Mouse (Mus musculus): ENCODE results near the gene Zfp667. TPM values are rescaled to one million over a fixed set of nuclear protein-coding genes. Genes with fewer than 3 reads are reported as not detected.
"Not testable (repeated sequence)": the region's sequence is repeated elsewhere in the genome, so short reads cannot be mapped to it uniquely, and the experiment has no call there.

Gene Zfp667
- polyA plus RNA-seq (2015; fragmentation: Nextera tagmentation; extraction: Ambion mirVana) = 14.0 and 14.5 TPM in 2 replicates

DNA sequence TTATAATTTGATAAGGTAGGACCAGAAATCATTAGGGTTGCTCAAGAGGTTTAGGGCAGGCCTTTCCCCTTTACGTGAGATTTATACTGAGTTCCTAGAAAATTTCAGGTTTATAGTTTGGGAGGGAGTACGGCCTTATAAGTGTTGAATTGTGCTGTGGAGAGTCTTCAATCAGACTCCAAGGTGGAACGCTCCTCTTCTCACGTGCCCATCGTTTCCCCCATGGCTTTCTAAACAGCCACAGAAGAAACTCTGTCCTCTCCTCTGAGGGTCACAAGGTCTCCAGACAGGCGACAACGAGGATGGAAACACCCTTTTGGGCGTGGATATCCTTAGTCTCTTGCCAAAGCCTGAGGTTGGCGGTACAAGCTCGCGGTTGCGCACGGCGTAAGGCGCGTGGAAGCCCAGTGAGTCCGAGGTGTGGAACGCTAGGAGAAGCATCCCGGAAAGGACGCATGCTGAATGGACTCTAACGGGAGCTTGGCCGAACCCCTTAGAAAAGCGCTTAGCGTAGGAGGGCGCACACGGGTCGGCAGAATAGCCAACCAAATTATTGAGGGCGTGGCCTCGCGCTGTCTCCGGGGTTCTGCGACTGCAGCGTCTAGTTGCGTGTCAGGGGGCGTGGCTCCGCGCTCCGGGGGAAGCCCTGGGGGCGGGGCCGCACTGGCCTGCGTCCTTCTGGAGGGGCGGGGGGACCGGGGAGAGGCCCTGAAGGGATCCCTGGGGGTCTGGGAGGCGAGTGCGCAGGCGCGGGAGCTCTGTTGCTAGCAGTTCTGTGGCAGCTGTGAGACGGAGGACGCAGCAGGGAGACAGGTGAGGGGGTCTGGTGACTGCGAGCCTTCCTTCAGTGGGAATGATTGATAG, at the start of gene Zfp667:
Zfp667 (plus strand) TSS at position 738 of the 864 bp plus-strand sequence.
- Histone ChIP-seq H3K4me3 (ENCODE audit: low read length) (peak within 1 kb of the TSS; percentile 57), H3K4me1 (ENCODE audit: control insufficient read depth, insufficient read depth, low read depth, low read length) (peaks cover 19% of the 10 kb centered on the region), H3K9ac (ENCODE audit: low read depth, low read length) (peak within 1 kb of the TSS; percentile 56), H3K27ac (ENCODE audit: low read depth, low read length) (peak within 1 kb of the TSS; percentile 80), H3K4me2 (ENCODE audit: low read length) (peak within 1 kb of the TSS; percentile 73), H3K9me3 (ENCODE audit: control insufficient read depth, low read length) (no peaks in the 10 kb centered on the region), H3K27me3 (replicated peaks; ENCODE audit: control insufficient read depth, insufficient read depth, low read length) (no peaks in the 10 kb centered on the region), H3K36me3 (ENCODE audit: control insufficient read depth, insufficient read depth, low read length) (no peaks in the 10 kb centered on the region)
- peak; percentile 81 for ATAC-seq
- WGBS = 3% methylated on average over 44 of the region's 50 CpGs

DNA sequence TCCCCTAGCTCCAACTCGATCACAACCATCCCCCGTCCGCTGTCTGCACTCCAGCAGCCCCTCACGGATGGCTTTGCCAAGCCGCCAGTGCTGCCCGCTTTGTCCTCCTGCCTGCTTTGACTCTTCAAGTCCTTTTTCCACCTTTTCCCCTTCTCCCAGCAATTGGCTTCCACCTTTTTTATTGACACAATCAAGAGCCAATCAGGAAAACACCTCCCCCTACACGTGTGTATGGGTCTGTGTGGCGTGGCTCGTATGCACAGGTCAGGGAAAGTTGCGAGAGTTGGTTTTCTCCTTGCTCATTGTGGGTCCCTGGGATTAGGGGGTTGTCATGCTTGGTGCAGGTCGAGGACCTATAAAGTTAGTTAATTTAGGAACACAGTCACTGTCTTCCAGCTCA, 46.6 kb upstream of the Zfp667 start:
- Histone ChIP-seq H3K36me3 (ENCODE audit: control insufficient read depth, insufficient read depth, low read length) (no peaks in the 10 kb centered on the region), H3K4me2 (ENCODE audit: low read length) (no peak overlapping the region), H3K9me3 (ENCODE audit: control insufficient read depth, low read length) (no peaks in the 10 kb centered on the region), H3K27ac (ENCODE audit: low read depth, low read length) (no peak overlapping the region), H3K4me3 (ENCODE audit: low read length) (no peak overlapping the region), H3K4me1 (ENCODE audit: control insufficient read depth, insufficient read depth, low read depth, low read length) (no peaks in the 10 kb centered on the region), H3K27me3 (replicated peaks; ENCODE audit: control insufficient read depth, insufficient read depth, low read length) (no peaks in the 10 kb centered on the region), H3K9ac (ENCODE audit: low read depth, low read length) (no peak overlapping the region)
- ATAC-seq = no peak
- WGBS = 57% methylated on average over 11 of the region's 11 CpGs

DNA sequence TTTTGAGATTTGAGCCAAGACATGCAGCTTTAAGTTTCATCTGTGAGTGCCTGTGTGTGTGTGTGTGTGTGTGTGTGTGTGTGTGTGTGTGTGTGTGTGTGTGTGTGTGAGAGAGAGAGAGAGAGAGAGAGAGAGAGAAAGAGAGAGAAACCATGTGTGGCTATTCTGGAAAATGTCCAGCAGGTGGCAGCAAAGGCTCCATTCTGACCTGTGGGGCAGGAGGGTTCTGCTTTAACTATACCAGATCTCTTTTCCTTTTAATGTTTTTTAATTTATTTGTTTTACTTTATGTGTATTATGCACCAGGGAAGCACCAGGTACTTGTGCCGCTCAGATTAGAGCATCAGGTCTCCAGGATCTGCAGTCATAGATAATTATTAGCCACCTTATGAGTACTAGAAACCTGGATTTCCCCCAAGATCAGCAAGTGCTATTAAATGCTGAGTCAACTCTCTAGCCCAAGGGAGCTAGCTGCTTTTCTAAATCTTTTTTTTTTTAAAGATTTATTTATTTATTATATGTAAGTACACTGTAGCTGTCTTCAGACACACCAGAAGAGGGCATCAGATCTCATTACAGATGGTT, 45.4 kb upstream of the Zfp667 start:
- not testable (repeated sequence) for H3K9ac ChIP-seq (ENCODE audit: low read depth, low read length); H3K9me3 ChIP-seq (ENCODE audit: control insufficient read depth, low read length); H3K4me2 ChIP-seq (ENCODE audit: low read length); H3K36me3 ChIP-seq (ENCODE audit: control insufficient read depth, insufficient read depth, low read length); H3K27ac ChIP-seq (ENCODE audit: low read depth, low read length); H3K27me3 ChIP-seq (replicated peaks; ENCODE audit: control insufficient read depth, insufficient read depth, low read length); H3K4me3 ChIP-seq (ENCODE audit: low read length); H3K4me1 ChIP-seq (ENCODE audit: control insufficient read depth, insufficient read depth, low read depth, low read length); ATAC-seq
- WGBS = 23% methylated on average over 1 of the region's 1 CpGs

DNA sequence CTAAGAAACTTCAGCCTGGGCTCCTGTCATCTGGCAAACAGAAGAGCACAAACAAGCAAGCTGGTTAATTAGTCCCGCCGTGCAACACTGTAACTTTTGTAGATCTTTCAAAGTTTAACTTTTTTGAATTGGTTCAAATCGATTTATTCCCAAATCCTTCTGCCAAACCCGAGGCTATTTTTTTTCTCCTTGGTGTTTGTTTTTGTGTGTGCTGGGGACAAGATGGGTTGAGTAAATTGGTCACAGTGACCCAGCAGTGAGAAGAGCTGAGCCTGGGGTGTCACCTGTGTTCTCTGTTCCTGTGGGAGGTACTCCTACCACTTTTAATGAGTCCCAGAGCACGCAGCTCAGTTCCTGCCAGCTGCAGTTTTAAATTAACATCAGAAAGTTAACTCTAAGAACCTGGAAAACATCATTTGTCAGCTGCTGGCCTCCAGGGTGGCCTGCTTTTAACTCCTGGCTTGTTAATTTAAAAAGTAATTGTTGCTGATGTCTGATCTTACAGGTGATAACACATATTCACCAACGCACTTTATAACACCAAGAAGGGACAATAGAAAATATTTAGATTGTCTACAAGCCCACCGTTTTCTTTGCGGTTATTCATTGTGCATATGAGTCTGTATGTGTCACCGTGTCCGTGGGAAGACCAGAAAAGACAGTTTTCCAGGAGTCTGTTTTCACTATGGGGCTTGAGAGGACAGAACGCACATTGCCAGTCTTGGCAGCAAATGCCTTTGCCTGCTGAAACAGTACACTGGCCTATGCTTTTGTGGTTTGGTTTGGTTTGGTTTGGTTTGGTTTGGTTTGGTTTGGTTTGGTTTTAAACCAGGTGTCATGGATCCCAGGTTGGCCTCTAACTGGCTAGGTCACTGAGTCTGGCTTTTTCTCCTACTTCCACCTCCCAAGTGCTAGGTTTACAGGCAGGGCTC, 41.8 kb upstream of the Zfp667 start:
- WGBS = 58% methylated on average over 11 of the region's 11 CpGs
- H3K36me3 ChIP-seq (ENCODE audit: control insufficient read depth, insufficient read depth, low read length) = no peaks in the 10 kb centered on the region
- H3K9ac ChIP-seq (ENCODE audit: low read depth, low read length) = no peak overlapping the region
- H3K27ac ChIP-seq (ENCODE audit: low read depth, low read length) = no peak overlapping the region
- no peaks in the 10 kb centered on the region for H3K4me1 ChIP-seq (ENCODE audit: control insufficient read depth, insufficient read depth, low read depth, low read length)
- no peaks in the 10 kb centered on the region for H3K27me3 ChIP-seq (replicated peaks; ENCODE audit: control insufficient read depth, insufficient read depth, low read length)
- ATAC-seq = no peak
- H3K4me3 ChIP-seq (ENCODE audit: low read length) = no peak overlapping the region
- H3K9me3 ChIP-seq (ENCODE audit: control insufficient read depth, low read length) = no peaks in the 10 kb centered on the region
- no peak overlapping the region for H3K4me2 ChIP-seq (ENCODE audit: low read length)

DNA sequence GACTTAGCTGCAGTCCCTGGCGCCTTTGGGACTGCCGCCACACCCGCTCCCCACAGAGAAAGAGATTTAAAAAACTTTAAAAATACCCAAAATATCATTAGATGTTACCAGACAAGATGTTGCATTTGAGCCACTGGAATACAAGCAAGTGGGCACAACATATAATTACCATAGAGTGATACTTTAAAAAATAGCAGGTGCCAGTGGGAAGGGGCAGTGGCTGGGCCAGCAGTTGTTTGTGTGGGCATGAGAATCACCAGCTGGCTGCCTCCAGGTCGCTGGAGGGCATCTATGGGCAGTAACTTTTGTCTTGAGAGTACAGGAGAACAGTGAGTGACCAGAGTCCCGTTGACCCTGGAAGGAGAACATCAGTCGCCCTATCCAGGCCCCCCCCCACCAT, 34.0 kb upstream of the Zfp667 start, which contains the start of gene Epp13:
Epp13 (plus strand) TSS at position 301 of the 400 bp plus-strand sequence.
- 84% methylated on average over 6 of the region's 6 CpGs for WGBS
- Histone ChIP-seq H3K27me3 (replicated peaks; ENCODE audit: control insufficient read depth, insufficient read depth, low read length) (no peaks in the 10 kb centered on the region), H3K9ac (ENCODE audit: low read depth, low read length) (no peak within 1 kb of the TSS), H3K4me2 (ENCODE audit: low read length) (no peak within 1 kb of the TSS), H3K4me1 (ENCODE audit: control insufficient read depth, insufficient read depth, low read depth, low read length) (no peaks in the 10 kb centered on the region), H3K4me3 (ENCODE audit: low read length) (no peak within 1 kb of the TSS), H3K27ac (ENCODE audit: low read depth, low read length) (no peak within 1 kb of the TSS), H3K36me3 (ENCODE audit: control insufficient read depth, insufficient read depth, low read length) (no peaks in the 10 kb centered on the region), H3K9me3 (ENCODE audit: control insufficient read depth, low read length) (0 out of 2 replicates have a peak, but pooled peaks cover 3% of the 10 kb centered on the region)
- no peak for ATAC-seq

DNA sequence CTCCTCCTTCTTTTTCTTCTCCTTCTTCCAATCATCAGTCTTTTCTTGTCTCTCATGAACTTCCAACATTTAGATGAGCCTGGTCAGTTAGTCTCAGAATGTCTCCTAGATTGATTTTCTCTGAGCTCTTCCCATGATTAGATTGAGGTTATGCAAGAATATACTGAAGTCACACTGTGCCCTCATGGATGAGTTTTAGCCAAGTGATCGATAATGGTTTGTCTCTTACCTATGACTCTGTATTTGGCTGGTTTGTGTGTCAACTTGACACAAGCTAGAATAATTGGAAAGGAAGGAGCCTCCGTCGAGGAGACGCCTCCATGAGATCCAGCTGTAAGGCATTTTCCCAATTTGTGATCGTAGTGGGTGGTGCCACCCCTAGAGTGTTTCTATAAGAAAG, 31.9 kb upstream of the Zfp667 start:
- no peaks in the 10 kb centered on the region for H3K36me3 ChIP-seq (ENCODE audit: control insufficient read depth, insufficient read depth, low read length)
- H3K27ac ChIP-seq (ENCODE audit: low read depth, low read length) = no peak overlapping the region
- no peak for ATAC-seq
- no peak overlapping the region for H3K4me3 ChIP-seq (ENCODE audit: low read length)
- no peaks in the 10 kb centered on the region for H3K4me1 ChIP-seq (ENCODE audit: control insufficient read depth, insufficient read depth, low read depth, low read length)
- 87% methylated on average over 5 of the region's 5 CpGs for WGBS
- no peak overlapping the region for H3K9ac ChIP-seq (ENCODE audit: low read depth, low read length)
- no peak overlapping the region for H3K4me2 ChIP-seq (ENCODE audit: low read length)
- 0 out of 2 replicates have a peak, but pooled peaks cover 3% of the 10 kb centered on the region for H3K9me3 ChIP-seq (ENCODE audit: control insufficient read depth, low read length)
- H3K27me3 ChIP-seq (replicated peaks; ENCODE audit: control insufficient read depth, insufficient read depth, low read length) = no peaks in the 10 kb centered on the region

DNA sequence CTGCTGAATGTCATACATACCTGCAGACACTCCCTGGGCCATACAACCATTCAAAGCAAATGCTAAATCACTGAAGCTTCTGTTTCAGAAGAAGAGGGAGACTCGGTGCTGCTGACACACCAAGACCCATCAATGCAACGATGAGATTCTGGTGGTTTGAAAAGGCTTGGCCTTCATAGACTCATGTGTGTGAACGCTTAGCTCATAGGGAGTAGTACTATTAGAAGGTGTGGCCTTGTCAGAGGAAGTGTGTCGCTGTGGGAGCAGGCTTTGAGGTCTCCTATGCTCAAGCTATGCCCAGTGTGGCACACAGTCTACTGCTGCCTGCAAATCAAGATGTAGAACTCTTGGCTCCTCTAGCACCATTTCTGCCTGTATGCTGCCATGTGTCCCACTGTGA, 29.0 kb upstream of the Zfp667 start:
- H3K9ac ChIP-seq (ENCODE audit: low read depth, low read length) = no peak overlapping the region
- no peak overlapping the region for H3K4me2 ChIP-seq (ENCODE audit: low read length)
- no peaks in the 10 kb centered on the region for H3K4me1 ChIP-seq (ENCODE audit: control insufficient read depth, insufficient read depth, low read depth, low read length)
- no peak overlapping the region for H3K27ac ChIP-seq (ENCODE audit: low read depth, low read length)
- no peaks in the 10 kb centered on the region for H3K36me3 ChIP-seq (ENCODE audit: control insufficient read depth, insufficient read depth, low read length)
- H3K27me3 ChIP-seq (replicated peaks; ENCODE audit: control insufficient read depth, insufficient read depth, low read length) = no peaks in the 10 kb centered on the region
- no peak overlapping the region for H3K4me3 ChIP-seq (ENCODE audit: low read length)
- WGBS = 88% methylated on average over 4 of the region's 4 CpGs
- ATAC-seq = no peak
- H3K9me3 ChIP-seq (ENCODE audit: control insufficient read depth, low read length) = 0 out of 2 replicates have a peak, but pooled peaks cover 3% of the 10 kb centered on the region

DNA sequence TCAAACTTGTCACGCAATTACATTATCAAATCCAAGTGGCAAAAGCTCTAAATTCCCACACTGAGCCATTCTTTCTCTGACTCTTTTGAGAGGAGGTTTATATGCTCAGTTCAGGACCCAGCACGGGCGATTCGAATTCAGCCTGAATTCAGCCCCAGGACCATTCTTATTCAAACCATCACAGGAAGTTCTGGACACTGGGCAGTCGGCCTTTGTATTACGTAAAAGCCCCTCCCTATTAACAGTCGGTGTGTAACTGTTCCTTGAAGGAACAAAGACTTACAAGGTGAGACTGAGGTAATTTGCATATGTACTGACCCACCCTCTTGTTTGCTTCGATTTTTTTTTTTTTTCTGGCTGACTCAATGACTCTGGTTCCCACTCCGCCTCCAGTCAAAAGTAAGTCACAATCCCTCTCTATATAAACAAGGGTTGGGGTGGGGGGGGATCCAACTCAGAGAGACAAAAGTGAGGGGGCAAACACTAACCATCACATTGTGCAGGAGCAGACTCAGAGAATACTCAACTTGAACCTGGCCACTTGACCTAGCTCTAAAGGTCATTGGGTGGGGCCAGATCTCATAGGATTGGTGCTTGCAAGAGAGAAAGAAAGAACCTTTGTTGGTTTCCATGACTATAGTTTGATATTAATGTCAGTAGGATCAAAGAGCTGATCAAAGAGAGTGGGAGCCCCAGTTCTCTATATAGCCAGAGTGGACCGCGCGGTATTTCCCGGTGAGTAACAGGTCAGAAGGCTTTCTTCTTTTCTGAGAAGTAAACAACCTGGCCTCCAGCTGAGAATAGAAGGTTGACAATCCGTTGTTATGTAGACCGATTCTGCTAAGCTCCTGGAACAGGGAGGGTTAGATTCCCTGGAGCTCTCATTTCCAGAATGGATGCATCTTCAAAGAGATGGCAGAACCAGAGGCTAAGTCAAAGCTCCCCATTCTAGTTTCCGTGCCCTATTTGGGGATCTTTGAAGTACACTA, 27.9 kb upstream of the Zfp667 start:
- Histone ChIP-seq H3K9me3 (ENCODE audit: control insufficient read depth, low read length) (no peaks in the 10 kb centered on the region), H3K4me3 (ENCODE audit: low read length) (no peak overlapping the region), H3K36me3 (ENCODE audit: control insufficient read depth, insufficient read depth, low read length) (no peaks in the 10 kb centered on the region), H3K27ac (ENCODE audit: low read depth, low read length) (no peak overlapping the region), H3K4me1 (ENCODE audit: control insufficient read depth, insufficient read depth, low read depth, low read length) (no peaks in the 10 kb centered on the region), H3K4me2 (ENCODE audit: low read length) (no peak overlapping the region), H3K27me3 (replicated peaks; ENCODE audit: control insufficient read depth, insufficient read depth, low read length) (no peaks in the 10 kb centered on the region), H3K9ac (ENCODE audit: low read depth, low read length) (no peak overlapping the region)
- WGBS = 31% methylated on average over 16 of the region's 16 CpGs
- no peak for ATAC-seq
